Mouse (Mus musculus): Measurements from ENCODE around the gene Olfr135.

The Olfr135 gene

DNA sequence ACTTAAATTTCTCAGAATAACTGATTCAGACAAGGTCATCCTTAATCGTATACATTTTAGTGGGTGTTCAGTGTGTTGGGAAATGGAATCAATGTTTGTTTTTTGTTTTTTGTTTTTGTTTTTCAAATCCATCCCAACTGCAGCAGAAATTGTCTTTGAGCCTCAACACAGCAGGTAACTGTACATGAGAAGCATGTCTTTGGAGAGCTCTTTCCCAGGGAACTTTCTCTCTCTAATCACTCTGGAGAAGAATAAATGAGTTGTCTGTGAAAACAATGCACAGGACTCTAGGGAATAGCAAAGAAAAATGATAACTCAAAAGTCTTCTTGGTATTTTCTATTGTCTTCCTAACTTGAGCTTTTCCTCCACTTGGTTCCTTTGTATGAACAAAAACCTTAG is at the start of gene Olfr135:
Gene Olfr135, plus strand, starts transcription at position 301 of the 400 bp plus-strand sequence.
- no peak for DNase-seq (ENCODE audit: low spot score)

DNA sequence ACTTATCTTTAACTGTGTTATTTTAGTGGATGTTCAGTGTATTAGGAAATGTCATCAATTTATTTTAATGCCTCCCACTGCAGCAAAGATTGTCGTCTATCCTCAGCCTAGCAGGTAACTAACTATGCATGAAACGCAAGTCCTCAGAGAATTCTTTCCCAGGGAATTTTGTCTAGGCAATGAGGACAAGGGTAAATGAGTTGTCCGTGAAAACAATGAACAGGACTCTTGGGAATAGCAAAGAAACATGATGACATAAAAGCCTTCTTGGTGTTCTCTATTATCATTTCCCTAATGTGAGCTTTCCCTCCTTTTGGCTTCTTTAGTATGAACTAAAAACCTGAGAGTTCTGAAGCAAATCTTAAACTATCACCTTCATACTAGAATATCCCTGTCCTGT is 33.0 kb upstream of the Olfr135 start, which contains the start of gene Olfr134:
Gene Olfr134, plus strand, starts transcription at position 301 of the 400 bp plus-strand sequence.
- no peak for DNase-seq (ENCODE audit: low spot score)

Measured in ovary, postnatal 14 days (tissue).